Mouse (Mus musculus): ENCODE data around the gene Pde4c. TPM values are rescaled to one million over a fixed set of nuclear protein-coding genes. Genes with fewer than 3 reads are reported as not detected.

Pde4c gene
- polyA plus RNA-seq, 1 experiment from 2014 or later = 0.06 TPM

GRCm38 (mm10) chr8:70797081-70798070 is 73.9 kb downstream of the Pde4c start:
- WGBS = under 1% methylated on average over 51 of the region's 57 CpGs
- H3K36me3 ChIP-seq (replicated peaks; ENCODE audit: control insufficient read depth, insufficient read depth, low read depth, low read length) = no peaks in the 10 kb centered on the region
- H3K9me3 ChIP-seq (replicated peaks; ENCODE audit: control insufficient read depth, low read length) = no peaks in the 10 kb centered on the region
- no peak overlapping the region for H3K27ac ChIP-seq (replicated peaks; ENCODE audit: low read depth, low read length)
- ATAC-seq (replicated peaks; ENCODE audit: insufficient number of reproducible peaks, low FRiP score, low TSS enrichment, low read depth) (peak; percentile 86), DNase-seq (ENCODE audit: low spot score) (peak; percentile 94)
- H3K9ac ChIP-seq (replicated peaks; ENCODE audit: low read length) = peak overlapping the region; percentile 61
- H3K4me1 ChIP-seq (ENCODE audit: control insufficient read depth, insufficient read depth, low read length) = peaks cover 15% of the 10 kb centered on the region
- peak overlapping the region; percentile 52 for H3K4me3 ChIP-seq (ENCODE audit: low read depth, low read length)
- peak overlapping the region; percentile 87 for H3K4me2 ChIP-seq (ENCODE audit: low read depth, low read length)
- peaks cover 28% of the 10 kb centered on the region for H3K27me3 ChIP-seq (ENCODE audit: control insufficient read depth, insufficient read depth, low read length)

GRCm38 (mm10) chr8:70798281-70798680 is 74.8 kb downstream of the Pde4c start:
- H3K4me3 ChIP-seq (ENCODE audit: low read depth, low read length) = no peak overlapping the region; the same call in 1 of the 2 replicates

GRCm38 (mm10) chr8:70800648-70801047 is 77.1 kb downstream of the Pde4c start:
- no peak overlapping the region for H3K9ac ChIP-seq (replicated peaks; ENCODE audit: low read length)
- H3K4me2 ChIP-seq (ENCODE audit: low read depth, low read length) = no peak overlapping the region
- H3K4me3 ChIP-seq (ENCODE audit: low read depth, low read length) = no peak overlapping the region
- peaks cover 43% of the 10 kb centered on the region for H3K27me3 ChIP-seq (ENCODE audit: control insufficient read depth, insufficient read depth, low read length)
- 44% methylated on average over 10 of the region's 10 CpGs for WGBS
- DNase-seq (ENCODE audit: low spot score) = no peak
- no peaks in the 10 kb centered on the region for H3K9me3 ChIP-seq (replicated peaks; ENCODE audit: control insufficient read depth, low read length)
- no peaks in the 10 kb centered on the region for H3K36me3 ChIP-seq (replicated peaks; ENCODE audit: control insufficient read depth, insufficient read depth, low read depth, low read length)
- peaks cover 9% of the 10 kb centered on the region for H3K4me1 ChIP-seq (ENCODE audit: control insufficient read depth, insufficient read depth, low read length)
- ATAC-seq (replicated peaks; ENCODE audit: insufficient number of reproducible peaks, low FRiP score, low TSS enrichment, low read depth) = no peak
- H3K27ac ChIP-seq (replicated peaks; ENCODE audit: low read depth, low read length) = no peak overlapping the region

More at GRCm38 (mm10) chr8:70798281-70798680, 74.8 kb downstream of the Pde4c start:
- Histone ChIP-seq H3K9ac (replicated peaks; ENCODE audit: low read length) (no peak overlapping the region; the same call in 1 of the 2 replicates), H3K36me3 (replicated peaks; ENCODE audit: control insufficient read depth, insufficient read depth, low read depth, low read length) (no peaks in the 10 kb centered on the region), H3K4me2 (ENCODE audit: low read depth, low read length) (peak overlapping the region; percentile 87; the same call in 1 of the 2 replicates), H3K4me1 (ENCODE audit: control insufficient read depth, insufficient read depth, low read length) (peaks cover 9% of the 10 kb centered on the region), H3K9me3 (replicated peaks; ENCODE audit: control insufficient read depth, low read length) (no peaks in the 10 kb centered on the region), H3K27ac (replicated peaks; ENCODE audit: low read depth, low read length) (no peak overlapping the region), H3K27me3 (ENCODE audit: control insufficient read depth, insufficient read depth, low read length) (peaks cover 28% of the 10 kb centered on the region)
- ATAC-seq (replicated peaks; ENCODE audit: insufficient number of reproducible peaks, low FRiP score, low TSS enrichment, low read depth) (no peak), DNase-seq (ENCODE audit: low spot score) (no peak)
- WGBS = 12% methylated on average over 15 of the region's 15 CpGs

Small RNAs within 50 kb of the gene (microRNA-seq; reads per million reads assigned to microRNA genes)
- gene Mir7240 (ENCODE audit: borderline number of aligned reads) = not detected

Other genes with a start within 250 kb of the Pde4c start
- gene Klhl26, start 246.8 kb upstream of the Pde4c start, polyA plus RNA-seq (2014; fragmentation: Nextera tagmentation; extraction: Ambion mirVana) = 15.4 and 17.9 TPM in 2 replicates
- gene Tmem59l, start 236.4 kb upstream of the Pde4c start, polyA plus RNA-seq (2014; fragmentation: Nextera tagmentation; extraction: Ambion mirVana) = 25.4 and 25.7 TPM in 2 replicates
- 63.8 and 64.7 TPM in 2 replicates for gene Crlf1, start 230.6 kb upstream of the Pde4c start, polyA plus RNA-seq (2014; fragmentation: Nextera tagmentation; extraction: Ambion mirVana)
- gene Rex1bd, start 217.0 kb upstream of the Pde4c start, polyA plus RNA-seq (2014; fragmentation: Nextera tagmentation; extraction: Ambion mirVana) = 126 and 140 TPM in 2 replicates
- gene Uba52, start 212.9 kb upstream of the Pde4c start, polyA plus RNA-seq (2014; fragmentation: Nextera tagmentation; extraction: Ambion mirVana) = 783 and 884 TPM in 2 replicates
- gene Fkbp8, start 196.0 kb upstream of the Pde4c start, polyA plus RNA-seq (2014; fragmentation: Nextera tagmentation; extraction: Ambion mirVana) = 175 and 196 TPM in 2 replicates
- gene Kxd1, start 195.8 kb upstream of the Pde4c start, polyA plus RNA-seq (2014; fragmentation: Nextera tagmentation; extraction: Ambion mirVana) = 47.4 and 49.9 TPM in 2 replicates
- gene Ell, start 184.3 kb upstream of the Pde4c start, polyA plus RNA-seq (2014; fragmentation: Nextera tagmentation; extraction: Ambion mirVana) = 15.3 and 16.1 TPM in 2 replicates
- gene Isyna1, start 129.3 kb upstream of the Pde4c start, polyA plus RNA-seq (2014; fragmentation: Nextera tagmentation; extraction: Ambion mirVana) = 79.0 and 87.9 TPM in 2 replicates
- gene Ssbp4, start 114.8 kb upstream of the Pde4c start, polyA plus RNA-seq (2014; fragmentation: Nextera tagmentation; extraction: Ambion mirVana) = 108 and 123 TPM in 2 replicates
- 0.32 and 0.98 TPM in 2 replicates for gene Lrrc25, start 107.6 kb upstream of the Pde4c start, polyA plus RNA-seq (2014; fragmentation: Nextera tagmentation; extraction: Ambion mirVana)
- 0.20 TPM in 1 of 2 replicates, not detected in the other for gene Gdf15, start 91.3 kb upstream of the Pde4c start, polyA plus RNA-seq (2014; fragmentation: Nextera tagmentation; extraction: Ambion mirVana)
- 59.8 and 71.3 TPM in 2 replicates for gene Pgpep1, start 63.3 kb upstream of the Pde4c start, polyA plus RNA-seq (2014; fragmentation: Nextera tagmentation; extraction: Ambion mirVana)
- gene Lsm4, start 50.5 kb upstream of the Pde4c start, polyA plus RNA-seq (2014; fragmentation: Nextera tagmentation; extraction: Ambion mirVana) = 323 and 334 TPM in 2 replicates
- gene Jund, start 24.8 kb upstream of the Pde4c start, polyA plus RNA-seq (2014; fragmentation: Nextera tagmentation; extraction: Ambion mirVana) = 94.2 and 104 TPM in 2 replicates
- not detected in 2 replicates for gene Iqcn, start 20.3 kb upstream of the Pde4c start, polyA plus RNA-seq (2014; fragmentation: Nextera tagmentation; extraction: Ambion mirVana)
- not detected in 2 replicates for gene Gm3336, start 5.2 kb upstream of the Pde4c start, polyA plus RNA-seq (2014; fragmentation: Nextera tagmentation; extraction: Ambion mirVana)
- gene Rab3a, start 31.0 kb downstream of the Pde4c start, polyA plus RNA-seq (2014; fragmentation: Nextera tagmentation; extraction: Ambion mirVana) = 24.8 and 31.6 TPM in 2 replicates
- 25.8 and 33.5 TPM in 2 replicates for gene Mpv17l2, start 37.2 kb downstream of the Pde4c start, polyA plus RNA-seq (2014; fragmentation: Nextera tagmentation; extraction: Ambion mirVana)
- 30.1 and 33.4 TPM in 2 replicates for gene Pik3r2, start 53.0 kb downstream of the Pde4c start, polyA plus RNA-seq (2014; fragmentation: Nextera tagmentation; extraction: Ambion mirVana)
- gene Mast3, start 81.3 kb downstream of the Pde4c start, polyA plus RNA-seq (2014; fragmentation: Nextera tagmentation; extraction: Ambion mirVana) = 8.3 and 9.7 TPM in 2 replicates
- 0.10 TPM in 1 of 2 replicates, not detected in the other for gene Il12rb1, start 84.7 kb downstream of the Pde4c start, polyA plus RNA-seq (2014; fragmentation: Nextera tagmentation; extraction: Ambion mirVana)
- gene Arrdc2, start 116.0 kb downstream of the Pde4c start, polyA plus RNA-seq (2014; fragmentation: Nextera tagmentation; extraction: Ambion mirVana) = 5.1 and 5.3 TPM in 2 replicates
- 2.9 and 4.0 TPM in 2 replicates for gene Kcnn1, start 139.5 kb downstream of the Pde4c start, polyA plus RNA-seq (2014; fragmentation: Nextera tagmentation; extraction: Ambion mirVana)
- 149 and 150 TPM in 2 replicates for gene Ccdc124, start 150.2 kb downstream of the Pde4c start, polyA plus RNA-seq (2014; fragmentation: Nextera tagmentation; extraction: Ambion mirVana)
- 0.27 and 0.43 TPM in 2 replicates for gene Slc5a5, start 169.0 kb downstream of the Pde4c start, polyA plus RNA-seq (2014; fragmentation: Nextera tagmentation; extraction: Ambion mirVana)
- gene Rpl18a, start 173.7 kb downstream of the Pde4c start, polyA plus RNA-seq (2014; fragmentation: Nextera tagmentation; extraction: Ambion mirVana) = 3,270 and 3,568 TPM in 2 replicates
- gene Map1s, start 182.2 kb downstream of the Pde4c start, polyA plus RNA-seq (2014; fragmentation: Nextera tagmentation; extraction: Ambion mirVana) = 24.9 and 32.5 TPM in 2 replicates